Mouse (Mus musculus) limb, embryonic 14.5 days (tissue): ENCODE measurements around the gene Tas2r143. TPM values are rescaled to one million over a fixed set of nuclear protein-coding genes. Genes with fewer than 3 reads are reported as not detected.

Experiments
- ATAC-seq: fragments of 200-750 bp; cut with Nextera tagmentation; 2 replicates; pipeline ENCODE4 v1.8.0; 2017; ENCODE audit warnings: low read depth, moderate number of reproducible peaks, moderate TSS enrichment; ENCODE audit not compliant: low FRiP score
- DNase-seq: peaks from one replicate; pipeline ENCODE4 v3.0.0-alpha.2; 2015; ENCODE audit warnings: low spot score
- H3K27ac ChIP-seq: fragments of 300-500 bp; sonication (generic); replicated peaks from 2 replicates; pipeline ENCODE4 v1.5.1; 2014; ENCODE audit warnings: low read depth, mild to moderate bottlenecking, low read length, moderate library complexity, mixed read lengths
- H3K27me3 ChIP-seq: fragments of 300-500 bp; sonication (generic); 2 replicates; pipeline ENCODE4 v1.6.1; 2014; ENCODE audit warnings: low read length, mixed read lengths; ENCODE audit not compliant: control insufficient read depth, insufficient read depth
- H3K36me3 ChIP-seq: fragments of 300-500 bp; sonication (generic); 2 replicates; pipeline ENCODE4 v1.6.1; 2014; ENCODE audit warnings: mild to moderate bottlenecking, low read length, moderate library complexity, mixed read lengths; ENCODE audit not compliant: control insufficient read depth, insufficient read depth
- H3K4me1 ChIP-seq: fragments of 300-500 bp; sonication (generic); 2 replicates; pipeline ENCODE4 v1.6.1; 2014; ENCODE audit warnings: antibody characterized with exemption, low read length, mixed read lengths; ENCODE audit not compliant: control insufficient read depth, insufficient read depth
- H3K4me2 ChIP-seq: fragments of 300-500 bp; sonication (generic); replicated peaks from 2 replicates; pipeline ENCODE4 v1.6.1; 2014; ENCODE audit warnings: low read depth, mild to moderate bottlenecking, low read length, moderate library complexity; ENCODE audit not compliant: severe bottlenecking
- H3K4me3 ChIP-seq: fragments of 300-500 bp; sonication (generic); replicated peaks from 2 replicates; pipeline ENCODE4 v1.5.1; 2014; ENCODE audit warnings: low read length
- H3K9ac ChIP-seq: fragments of 300-500 bp; sonication (generic); 2 replicates; pipeline ENCODE4 v1.6.1; 2014; ENCODE audit warnings: mild to moderate bottlenecking, low read depth, low read length, moderate library complexity; ENCODE audit not compliant: severe bottlenecking
- H3K9me3 ChIP-seq: fragments of 300-500 bp; sonication (generic); 2 replicates; pipeline ENCODE4 v1.6.1; 2016; ENCODE audit warnings: low read length; ENCODE audit not compliant: control insufficient read depth
- POLR2A ChIP-seq: fragments of 200-500 bp; IDR thresholded peaks from 2 replicates; pipeline ENCODE4 v1.8.0; 2012; ENCODE audit warnings: inconsistent platforms, mild to moderate bottlenecking, moderate library complexity, borderline replicate concordance; ENCODE audit not compliant: insufficient read depth, insufficient read length; ENCODE audit errors: extremely low read depth
- WGBS: fragments of 180-500 bp; shearing (Covaris S2); extraction: QIAGEN DNeasy Blood & Tissue Kit; methylation state at CpG from one replicate; pipeline ENCODE4 v1.1.7; 2014; 5-methylcytosine and 5-hydroxymethylcytosine counted together
- polyA plus RNA-seq, 2 experiments: library from polyadenylated mRNA; depleted of rRNA in 1 of 2; stranded (reverse) in 1 of 2; unstranded in 1 of 2; fragments of >200 nt; fragmentation: Nextera tagmentation in 1 of 2; extraction: Ambion mirVana in 1 of 2; gene quantifications; 2 replicates each; pipeline versions ENCODE4 v1.2.1 to v1.2.3; 2012 to 2014

Gene Tas2r143
- polyA plus RNA-seq, 2 experiments = 0.28 TPM; not detected in 1

GRCm38 (mm10) chr6:42374701-42375100, 25.3 kb upstream of the Tas2r143 start:
- Histone ChIP-seq H3K9me3 (no peaks in the 10 kb centered on the region), H3K9ac (no peak overlapping the region), H3K27me3 (no peaks in the 10 kb centered on the region), H3K4me2 (no peak overlapping the region), H3K4me1 (peaks cover 12% of the 10 kb centered on the region), H3K4me3 (no peak overlapping the region), H3K27ac (no peak overlapping the region), H3K36me3 (no peaks in the 10 kb centered on the region)
- 65% methylated on average over 4 of the region's 4 CpGs for WGBS
- ATAC-seq (0 out of 2 replicates have a peak, but pooled peaks have one; percentile 25), DNase-seq (peak; percentile 71)
- TF ChIP-seq POLR2A = no peak

GRCm38 (mm10) chr6:42375131-42375530, 24.9 kb upstream of the Tas2r143 start:
- Histone ChIP-seq H3K9ac (no peak overlapping the region), H3K4me1 (peaks cover 12% of the 10 kb centered on the region), H3K4me2 (no peak overlapping the region), H3K27ac (no peak overlapping the region), H3K36me3 (no peaks in the 10 kb centered on the region), H3K9me3 (no peaks in the 10 kb centered on the region), H3K4me3 (no peak overlapping the region), H3K27me3 (no peaks in the 10 kb centered on the region)
- DNase-seq = no peak
- no peak for TF ChIP-seq POLR2A
- WGBS = 83% methylated on average over 2 of the region's 2 CpGs
- ATAC-seq = no peak

- no peak for DNase-seq
- ATAC-seq = no peak
- 41% methylated on average over 4 of the region's 4 CpGs for WGBS
- Histone ChIP-seq H3K9ac (no peak overlapping the region), H3K36me3 (no peaks in the 10 kb centered on the region), H3K27me3 (no peaks in the 10 kb centered on the region), H3K27ac (no peak overlapping the region), H3K4me2 (no peak overlapping the region), H3K9me3 (no peaks in the 10 kb centered on the region), H3K4me1 (peaks cover 16% of the 10 kb centered on the region), H3K4me3 (no peak overlapping the region)
- no peak for TF ChIP-seq POLR2A
Measured at GRCm38 (mm10) chr6:42376016-42376415, 24.0 kb upstream of the Tas2r143 start.

GRCm38 (mm10) chr6:42376504-42377019, 23.5 kb upstream of the Tas2r143 start:
- ATAC-seq = no peak
- 61% methylated on average over 6 of the region's 6 CpGs for WGBS

GRCm38 (mm10) chr6:42377280-42377679, 22.8 kb upstream of the Tas2r143 start:
- TF ChIP-seq POLR2A = no peak
- DNase-seq (no peak), ATAC-seq (no peak)
- H3K4me3 ChIP-seq = no peak overlapping the region
- H3K27ac ChIP-seq = no peak overlapping the region
- peaks cover 24% of the 10 kb centered on the region for H3K4me1 ChIP-seq
- H3K9me3 ChIP-seq = no peaks in the 10 kb centered on the region
- H3K36me3 ChIP-seq = no peaks in the 10 kb centered on the region
- H3K27me3 ChIP-seq = no peaks in the 10 kb centered on the region
- no peak overlapping the region for H3K9ac ChIP-seq
- WGBS = 77% methylated on average over 5 of the region's 5 CpGs
- no peak overlapping the region for H3K4me2 ChIP-seq

More at GRCm38 (mm10) chr6:42376504-42377019, 23.5 kb upstream of the Tas2r143 start:
- Histone ChIP-seq H3K27me3 (no peaks in the 10 kb centered on the region), H3K4me1 (peaks cover 20% of the 10 kb centered on the region), H3K9me3 (no peaks in the 10 kb centered on the region), H3K4me2 (no peak overlapping the region), H3K27ac (no peak overlapping the region), H3K36me3 (no peaks in the 10 kb centered on the region), H3K9ac (no peak overlapping the region), H3K4me3 (no peak overlapping the region)
- no peak for DNase-seq
- TF ChIP-seq POLR2A = no peak

- Histone ChIP-seq H3K9ac (no peak overlapping the region), H3K27ac (no peak overlapping the region)
- 35% methylated on average over 3 of the region's 3 CpGs for WGBS
Measured at GRCm38 (mm10) chr6:42379551-42379950, 20.5 kb upstream of the Tas2r143 start.

More at GRCm38 (mm10) chr6:42379551-42379950, 20.5 kb upstream of the Tas2r143 start:
- Histone ChIP-seq H3K27me3 (no peaks in the 10 kb centered on the region), H3K4me3 (no peak overlapping the region), H3K4me2 (no peak overlapping the region), H3K36me3 (no peaks in the 10 kb centered on the region), H3K9me3 (no peaks in the 10 kb centered on the region), H3K4me1 (peaks cover 12% of the 10 kb centered on the region; the same call in 1 of the 2 replicates)
- ATAC-seq = no peak
- TF ChIP-seq POLR2A = no peak
- DNase-seq = no peak
